Mouse (Mus musculus) myocyte (in vitro differentiated cells): ENCODE measurements around the gene Tulp1.

Source experiments
- CEBPB ChIP-seq: IDR thresholded peaks from 2 replicates; pipeline ENCODE4 v1.6.1; 2011; ENCODE audit warnings: mild to moderate bottlenecking, moderate library complexity; ENCODE audit not compliant: poor library complexity, insufficient read depth, severe bottlenecking
- E2F4 ChIP-seq: IDR thresholded peaks from one replicate; pipeline ENCODE4 v1.6.1; 2011; ENCODE audit warnings: mild to moderate bottlenecking, control low read depth, moderate library complexity; ENCODE audit not compliant: insufficient read depth
- MAX ChIP-seq: IDR thresholded peaks from one replicate; pipeline ENCODE4 v1.6.1; 2011; ENCODE audit warnings: low read depth, mild to moderate bottlenecking, control low read depth
- MYOG ChIP-seq, 3 experiments: IDR thresholded peaks; one replicate each; pipeline ENCODE4 v1.6.1; 2011; ENCODE audit warnings: control low read depth in 2 of 3, low read depth in 2 of 3, mild to moderate bottlenecking in 2 of 3; ENCODE audit not compliant: insufficient read length in 2 of 3, control insufficient read depth in 1 of 3, insufficient read depth in 1 of 3
- POLR2A ChIP-seq: IDR thresholded peaks from one replicate; pipeline ENCODE4 v1.6.1; 2011; ENCODE audit warnings: low read depth, mild to moderate bottlenecking, control low read depth, moderate library complexity; ENCODE audit not compliant: insufficient read length
- POLR2AphosphoS2 ChIP-seq: IDR thresholded peaks from one replicate; pipeline ENCODE4 v1.6.1; 2011; ENCODE audit warnings: low read depth, control low read depth; ENCODE audit not compliant: insufficient read length
- TCF12 ChIP-seq: IDR thresholded peaks from one replicate; pipeline ENCODE4 v1.6.1; 2011; ENCODE audit warnings: mild to moderate bottlenecking, control low read depth; ENCODE audit not compliant: poor library complexity, insufficient read depth, severe bottlenecking
- TCF3 ChIP-seq: IDR thresholded peaks from one replicate; pipeline ENCODE4 v1.6.1; 2011; ENCODE audit warnings: low read depth, control low read depth; ENCODE audit not compliant: insufficient read length
- USF1 ChIP-seq: IDR thresholded peaks from one replicate; pipeline ENCODE4 v1.6.1; 2011; ENCODE audit warnings: low read depth, mild to moderate bottlenecking, control low read depth, moderate library complexity

DNA sequence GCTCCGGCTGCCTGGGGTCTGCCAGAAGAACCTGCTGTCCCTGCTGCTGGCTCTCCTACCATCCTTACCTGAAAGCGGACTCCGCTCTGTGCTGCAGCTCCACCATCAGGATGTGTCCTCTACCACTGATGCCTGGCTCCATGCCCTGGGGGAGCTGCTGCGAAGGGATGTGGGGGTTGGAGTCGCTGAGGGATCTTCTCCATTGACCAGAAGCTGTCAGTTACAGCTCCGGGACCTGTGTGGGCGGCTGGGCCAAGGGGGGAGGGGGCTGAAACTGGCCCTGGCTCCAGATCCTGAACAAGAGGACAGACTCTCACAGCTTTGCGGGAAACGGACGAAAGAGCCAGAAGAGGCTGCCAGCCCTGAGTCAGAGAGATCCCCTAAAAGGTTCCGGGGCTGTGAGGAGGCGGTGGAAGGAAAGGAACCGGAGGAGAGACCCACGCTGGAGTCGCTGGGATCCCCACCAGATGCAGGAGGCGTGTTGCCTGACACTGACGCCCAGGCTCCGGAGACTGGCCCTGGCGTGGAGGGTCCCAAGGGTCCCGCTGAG, 49.3 kb downstream of the Tulp1 start:
- no peak for TF ChIP-seq MYOG (IDR thresholded peaks at IDR 0.05; ENCODE audit: control insufficient read depth in 1 of 3, insufficient read depth in 1 of 3, insufficient read length in 2 of 3, low read depth in 2 of 3)
- no peak for TF ChIP-seq CEBPB
- TF ChIP-seq POLR2A, result no peak
- TF ChIP-seq POLR2AphosphoS2, result no peak
- no peak for TF ChIP-seq E2F4
- no peak for TF ChIP-seq TCF12
- TF ChIP-seq USF1, result no peak
- no peak for TF ChIP-seq MAX
- TF ChIP-seq TCF3, result no peak
